Mouse (Mus musculus) embryo, embryonic 10.5 days (tissue): Measurements from ENCODE around the gene Cux2.

ENCODE experiments used
- DNase-seq: peaks from one replicate; pipeline ENCODE4 v3.0.0-alpha.2; 2015; ENCODE audit warnings: low spot score

Cux2 gene

GRCm38 (mm10) chr5:122016744-122017143 lies 33.2 kb downstream of the Cux2 start:
- DNase-seq, result no peak

GRCm38 (mm10) chr5:122015149-122015548 lies 34.8 kb downstream of the Cux2 start:
- no peak for DNase-seq

- DNase-seq, result no peak
These were observed 35.2 kb downstream of the Cux2 start for GRCm38 (mm10) chr5:122014671-122015070.

GRCm38 (mm10) chr5:122011289-122011688 lies 38.6 kb downstream of the Cux2 start:
- DNase-seq, result peak; percentile 65

- no peak for DNase-seq
These were observed 41.9 kb downstream of the Cux2 start for GRCm38 (mm10) chr5:122007946-122008441.

- no peak for DNase-seq
These were observed 46.4 kb downstream of the Cux2 start for GRCm38 (mm10) chr5:122003460-122003859.

GRCm38 (mm10) chr5:122002148-122002547 lies 47.8 kb downstream of the Cux2 start:
- no peak for DNase-seq

GRCm38 (mm10) chr5:122001311-122001710 lies 48.6 kb downstream of the Cux2 start:
- DNase-seq, result no peak

GRCm38 (mm10) chr5:122000381-122000780 lies 49.5 kb downstream of the Cux2 start:
- no peak for DNase-seq

GRCm38 (mm10) chr5:121998981-121999795 lies 50.7 kb downstream of the Cux2 start:
- DNase-seq, result peak; percentile 81

GRCm38 (mm10) chr5:121998281-121998680 lies 51.6 kb downstream of the Cux2 start:
- no peak for DNase-seq

- DNase-seq, result no peak
These were observed 53.2 kb downstream of the Cux2 start for GRCm38 (mm10) chr5:121996701-121997100.

GRCm38 (mm10) chr5:121994808-121995207 lies 55.1 kb downstream of the Cux2 start:
- no peak for DNase-seq

- DNase-seq, result peak; percentile 29
These were observed 58.0 kb downstream of the Cux2 start for GRCm38 (mm10) chr5:121991914-121992313.

GRCm38 (mm10) chr5:121985855-121986254 lies 64.0 kb downstream of the Cux2 start:
- no peak for DNase-seq

- DNase-seq, result peak; percentile 78
These were observed 68.2 kb downstream of the Cux2 start for GRCm38 (mm10) chr5:121981650-121982131.

GRCm38 (mm10) chr5:121976331-121976730 lies 73.6 kb downstream of the Cux2 start:
- DNase-seq, result no peak

GRCm38 (mm10) chr5:121973541-121973940 lies 76.4 kb downstream of the Cux2 start:
- DNase-seq, result peak; percentile 30

GRCm38 (mm10) chr5:121972680-121973192 lies 77.2 kb downstream of the Cux2 start:
- peak; percentile 86 for DNase-seq

- DNase-seq, result no peak
These were observed 80.9 kb downstream of the Cux2 start for GRCm38 (mm10) chr5:121968999-121969398.

- no peak for DNase-seq
These were observed 81.5 kb downstream of the Cux2 start for GRCm38 (mm10) chr5:121968416-121968815.

- no peak for DNase-seq
These were observed 82.4 kb downstream of the Cux2 start for GRCm38 (mm10) chr5:121967520-121967919.

GRCm38 (mm10) chr5:121966940-121967339 lies 83.0 kb downstream of the Cux2 start:
- peak; percentile 76 for DNase-seq
